Mouse (Mus musculus) lung, adult 18-20 months (tissue): ENCODE measurements around the gene Cars.
"Not testable (repeated sequence)": the region's sequence is repeated elsewhere in the genome, so short reads cannot be mapped to it uniquely, and the experiment has no call there.

Source experiments
- DNase-seq, 2 experiments: peaks; one replicate each; pipeline ENCODE4 v3.0.0; 2022; ENCODE audit warnings: mixed read lengths in 2 of 2

The Cars gene

GRCm38 (mm10) chr7:143583956-143584355 lies 15.9 kb downstream of the Cars start:
- DNase-seq = peak; percentile 56 to 63

DNA sequence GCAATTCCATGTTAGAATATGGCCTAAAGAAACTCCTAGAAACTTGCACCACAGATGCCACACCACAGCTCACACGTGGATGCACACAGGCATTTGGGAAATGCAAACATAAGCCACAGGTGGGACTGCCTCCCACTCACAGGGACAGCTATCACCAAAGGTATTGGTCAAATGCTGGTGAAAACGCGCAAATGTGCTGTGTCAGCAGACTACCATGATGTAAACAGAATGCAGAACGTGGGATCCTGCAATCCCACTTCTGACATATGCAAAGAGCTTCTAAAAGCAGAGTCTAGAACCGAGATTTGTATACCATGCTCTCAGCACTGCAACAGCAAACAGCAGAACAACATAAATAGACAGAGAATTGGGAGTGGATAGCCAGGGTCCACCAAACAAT lies 16.9 kb downstream of the Cars start:
- DNase-seq = no peak

DNA sequence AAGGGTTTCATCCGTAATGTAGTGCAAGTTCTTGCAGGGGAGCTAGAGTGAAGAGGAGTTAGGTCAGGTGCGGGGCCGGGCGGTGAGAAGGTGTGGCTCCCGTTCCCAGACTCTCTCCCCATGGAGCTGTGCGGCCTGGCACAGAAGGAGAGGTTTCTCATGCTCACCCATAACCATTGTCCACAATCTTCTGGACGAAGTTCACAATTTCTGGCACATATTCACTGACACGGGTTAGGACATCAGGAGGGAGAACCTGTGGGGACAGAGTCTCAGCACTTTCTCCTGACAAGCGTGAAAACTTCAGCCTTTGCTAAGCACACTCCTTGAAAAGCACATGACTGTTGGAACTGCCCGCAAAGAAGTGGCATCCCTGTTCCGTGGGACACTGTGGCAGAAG lies 24.1 kb downstream of the Cars start:
- DNase-seq = no peak

- no peak for DNase-seq
Measured at GRCm38 (mm10) chr7:143565648-143566039, 34.2 kb downstream of the Cars start.

DNA sequence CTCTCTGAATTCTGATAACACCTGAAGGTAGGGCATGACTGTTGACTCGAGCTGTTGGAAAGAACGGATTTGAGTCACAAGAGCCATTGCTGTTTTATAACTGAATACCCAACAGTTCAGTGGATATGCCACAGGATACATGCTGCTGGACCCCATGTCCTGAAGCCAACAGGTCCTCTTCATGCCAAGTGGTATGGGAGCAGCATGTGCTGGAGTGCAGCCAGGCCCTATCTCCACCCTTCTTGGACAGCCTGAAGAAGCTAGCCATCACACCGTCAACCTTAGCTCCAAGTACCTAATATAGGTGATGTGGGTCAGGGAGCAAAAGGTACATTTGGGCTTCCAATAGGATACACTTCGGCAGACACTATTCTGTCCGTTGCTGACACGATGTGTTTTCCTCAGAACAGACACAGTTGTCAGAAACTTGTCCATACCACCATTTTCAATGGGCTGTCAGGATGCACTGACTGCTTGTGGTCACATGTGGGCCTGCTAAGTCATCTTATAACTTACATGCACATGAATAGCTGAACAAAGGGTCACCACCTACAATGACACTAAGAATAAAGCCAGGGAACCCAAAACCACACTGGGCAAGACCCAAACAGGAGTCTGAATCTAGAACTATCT lies 34.8 kb downstream of the Cars start:
- DNase-seq = no peak

DNA sequence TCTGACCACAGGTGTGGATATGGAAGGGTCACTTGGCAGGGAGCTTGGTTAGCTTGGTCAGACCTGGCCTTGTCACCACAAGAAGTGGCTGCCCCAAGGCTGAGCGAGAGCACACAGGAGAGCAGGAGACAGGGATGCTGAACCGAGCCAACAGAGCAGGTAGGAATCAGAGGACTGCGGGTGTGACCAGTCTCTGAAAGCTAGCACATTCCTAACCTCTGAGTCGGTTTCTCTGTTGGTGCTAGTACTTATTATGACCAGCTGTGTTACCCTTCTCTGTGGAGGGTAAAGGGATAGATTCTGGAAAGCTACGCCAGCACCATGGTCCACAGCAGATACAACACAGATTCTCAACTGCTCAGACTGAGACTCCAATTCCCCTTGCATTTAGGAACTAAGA lies 36.1 kb downstream of the Cars start:
- DNase-seq = no peak

- no peak for DNase-seq
Measured at GRCm38 (mm10) chr7:143557616-143558015, 42.3 kb downstream of the Cars start.

GRCm38 (mm10) chr7:143556964-143557610 lies 42.8 kb downstream of the Cars start:
- peak; percentile 27 to 40 for DNase-seq

DNA sequence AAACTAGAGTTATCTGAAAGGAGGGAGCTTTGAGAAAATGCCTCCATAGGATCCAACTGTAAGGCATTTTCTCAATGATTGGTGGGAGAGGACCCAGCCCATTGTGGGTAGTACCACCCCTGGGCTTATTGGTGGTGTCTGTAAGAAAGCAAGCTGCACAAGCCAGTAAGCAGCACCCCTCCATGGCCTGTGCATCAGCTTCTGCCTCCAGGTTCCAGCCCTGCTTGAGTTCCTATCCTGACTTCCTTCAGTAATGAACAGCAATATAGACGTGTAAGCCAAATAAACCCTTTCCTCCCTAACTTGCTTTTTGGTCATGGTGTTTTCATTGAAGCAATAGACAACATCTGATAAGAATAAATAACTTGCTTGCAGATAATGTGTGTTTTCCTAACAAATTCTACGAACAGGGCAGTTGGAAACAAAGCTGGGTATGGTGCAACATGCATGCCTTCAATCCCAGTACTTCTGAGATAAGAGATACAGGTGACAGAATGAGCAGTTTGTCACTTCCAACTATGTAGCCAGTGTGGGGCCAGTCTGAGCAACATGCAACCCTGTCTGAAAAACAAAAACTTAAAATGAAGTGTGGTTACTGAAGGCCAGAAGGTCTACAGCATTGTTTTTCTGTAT lies 50.2 kb downstream of the Cars start:
- DNase-seq = no peak

GRCm38 (mm10) chr7:143548976-143549457 lies 50.9 kb downstream of the Cars start, which contains the start of gene Nap1l4:
Gene Nap1l4, minus strand, starts transcription at chr7:143549106.
- DNase-seq = peak; percentile 98 to 99

DNA sequence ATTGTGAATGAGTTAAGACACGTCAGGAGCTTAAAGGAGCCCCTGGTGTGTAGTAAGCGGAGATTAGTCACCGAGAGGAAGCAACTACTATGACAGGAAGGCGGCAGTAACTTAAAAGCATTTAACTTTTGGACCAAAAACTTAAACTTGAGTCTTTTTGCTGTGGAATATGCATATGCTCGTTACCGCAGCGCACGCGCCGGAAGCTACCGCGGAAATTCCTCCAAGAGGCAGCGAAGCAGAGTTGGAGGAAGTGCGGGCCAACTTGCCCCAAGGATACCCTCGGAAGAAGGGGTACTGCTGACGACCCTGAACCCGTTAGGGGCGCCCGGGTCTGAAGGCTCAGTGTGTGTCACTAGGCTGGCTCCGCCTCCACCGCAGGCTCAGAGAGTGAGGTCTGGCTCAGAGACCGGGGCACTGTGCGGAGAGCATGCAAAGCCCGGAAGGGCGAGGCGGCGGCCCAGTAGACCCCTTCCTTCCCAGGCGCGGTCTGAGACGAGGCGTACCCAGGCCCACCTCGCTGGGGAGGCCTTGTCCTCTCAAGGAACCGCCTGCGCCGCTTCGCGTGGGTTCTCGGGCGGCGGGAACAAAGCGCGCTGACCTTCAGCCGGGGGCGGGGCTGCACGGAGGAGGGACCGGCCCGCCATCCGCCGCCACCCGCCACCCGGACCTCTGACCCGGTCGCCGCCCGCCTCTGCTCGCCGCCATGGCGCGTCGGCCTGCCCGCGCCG lies 51.5 kb downstream of the Cars start:
- DNase-seq = no peak

DNA sequence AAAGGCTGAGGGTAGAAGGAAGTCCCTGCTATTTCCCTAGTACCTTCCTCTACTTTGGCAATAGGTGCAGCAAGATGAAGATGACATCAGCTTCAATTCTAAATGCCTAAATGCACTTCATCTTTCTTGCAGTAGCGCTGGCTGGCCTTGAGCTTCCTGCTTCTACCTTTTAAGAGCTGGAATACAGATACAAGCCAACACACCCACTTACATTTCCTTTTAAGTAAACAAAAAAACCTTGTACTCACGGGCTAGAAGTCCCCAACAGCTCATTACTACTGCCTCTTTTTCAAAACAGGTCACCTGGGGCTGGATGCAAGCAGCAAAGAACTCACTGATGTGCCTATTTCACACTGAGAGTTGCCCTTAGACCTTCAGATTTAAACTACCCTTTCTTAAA lies 53.3 kb downstream of the Cars start:
- no peak for DNase-seq

DNA sequence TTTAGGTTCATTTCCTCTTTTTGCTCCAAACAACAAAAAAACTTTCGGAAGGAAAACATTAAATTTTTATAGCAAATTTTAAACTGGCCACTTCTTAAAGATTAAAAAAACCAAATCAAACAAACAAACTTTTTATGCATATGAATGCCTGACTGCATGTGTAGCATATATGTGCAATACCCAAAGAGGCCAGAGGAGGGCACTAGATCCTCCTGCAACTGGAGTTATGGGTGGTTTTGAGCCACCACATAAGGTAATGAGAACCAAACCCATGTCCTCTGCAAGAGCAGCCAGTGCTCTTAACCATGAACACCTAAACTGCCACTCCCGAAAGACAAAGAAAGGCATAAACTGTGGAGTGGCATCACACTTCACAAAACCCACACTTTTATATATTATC lies 55.5 kb downstream of the Cars start:
- DNase-seq = peak in 1 of 2 experiments; percentile 18

- DNase-seq = no peak
Measured at GRCm38 (mm10) chr7:143538671-143539070, 61.2 kb downstream of the Cars start.

- not testable (repeated sequence) for DNase-seq
Measured at GRCm38 (mm10) chr7:143538229-143538628, 61.7 kb downstream of the Cars start.

DNA sequence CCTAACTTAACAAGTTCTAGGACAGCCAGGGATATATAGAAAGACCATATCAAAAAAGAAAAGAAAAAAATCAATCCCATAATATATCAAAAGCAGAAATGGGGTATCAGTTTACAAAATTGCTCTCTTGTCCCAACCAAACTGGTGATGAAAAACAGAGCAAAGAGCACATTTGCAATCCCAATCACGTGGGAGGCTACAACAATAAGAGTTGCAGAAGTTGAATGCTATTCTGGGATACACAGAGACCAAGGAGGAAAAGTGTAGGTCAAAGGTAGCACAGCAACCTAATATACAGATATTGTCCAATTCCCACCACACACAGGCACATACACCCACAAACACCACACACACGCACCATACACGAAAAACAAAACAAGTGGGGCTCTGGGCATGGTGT lies 63.6 kb downstream of the Cars start:
- no peak for DNase-seq

DNA sequence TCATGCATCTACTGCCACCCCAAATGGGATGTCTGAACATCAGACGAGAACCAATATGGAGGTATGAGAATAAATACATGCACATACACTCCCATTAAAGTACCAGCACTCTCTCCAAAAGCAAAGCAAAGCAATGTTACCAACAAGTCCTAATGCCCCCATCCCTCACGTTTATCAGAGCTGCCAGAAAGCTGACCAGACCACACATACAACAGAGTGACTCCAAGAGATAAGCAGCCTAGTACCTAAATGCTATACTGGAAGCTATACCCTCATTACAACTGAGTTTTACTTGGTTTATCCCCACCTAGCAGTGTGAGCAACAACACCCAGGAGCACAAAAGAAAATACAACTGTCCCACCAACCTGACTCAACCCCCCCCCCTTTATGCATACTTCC lies 66.6 kb downstream of the Cars start:
- DNase-seq = no peak

DNA sequence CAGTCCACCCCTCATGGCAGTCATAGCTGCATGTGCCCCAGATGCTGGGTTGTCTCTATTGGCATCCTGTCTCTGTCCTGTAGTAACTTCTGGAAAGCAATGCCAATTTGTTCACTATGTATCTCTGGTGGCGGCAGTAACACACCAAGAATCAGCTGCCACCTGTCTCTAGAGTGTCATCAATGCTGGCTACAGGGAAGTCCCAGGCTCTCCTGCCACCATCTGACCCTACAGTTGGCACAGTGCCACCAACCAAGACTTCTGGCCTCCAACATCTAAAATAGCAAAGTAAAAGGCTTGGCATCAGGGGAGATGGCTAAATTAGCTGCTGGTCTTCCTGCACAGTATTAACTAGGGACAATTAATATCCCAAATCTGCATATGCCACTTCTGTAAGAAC lies 67.5 kb downstream of the Cars start:
- DNase-seq = no peak

- no peak for DNase-seq
Measured at GRCm38 (mm10) chr7:143519333-143519732, 80.6 kb downstream of the Cars start.

GRCm38 (mm10) chr7:143514416-143514768 lies 85.5 kb downstream of the Cars start:
- DNase-seq = no peak

DNA sequence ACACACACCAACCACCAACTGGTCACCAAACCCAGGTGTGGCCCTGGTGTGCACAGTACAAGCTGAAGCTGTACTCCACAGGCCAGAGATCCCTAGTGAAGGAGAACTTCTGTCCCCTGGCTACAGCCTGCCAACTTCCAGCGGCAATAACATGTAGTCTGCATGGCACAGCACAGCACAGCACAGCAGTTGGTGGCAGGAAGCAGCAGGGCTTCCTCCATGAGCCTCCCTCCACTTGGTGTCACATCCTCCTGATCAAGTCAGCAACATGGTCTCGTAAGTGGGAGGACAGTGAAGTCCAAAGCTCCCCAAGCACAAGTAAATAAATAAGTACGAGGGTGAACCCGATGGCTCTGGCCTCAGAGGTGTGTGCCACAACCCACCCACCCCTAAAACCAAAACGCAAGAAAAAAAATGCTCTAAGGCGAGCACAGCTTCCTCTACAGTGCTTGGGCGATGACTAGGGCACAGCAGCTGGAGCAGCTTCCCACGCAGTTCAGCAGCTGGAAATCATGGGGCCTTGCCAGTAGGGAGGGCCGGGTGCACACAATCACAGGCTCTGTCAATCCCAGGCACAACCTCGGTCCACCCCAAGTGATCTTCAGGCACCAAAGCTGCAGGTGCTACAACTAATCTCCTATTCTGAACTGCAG lies 86.0 kb downstream of the Cars start:
- no peak for DNase-seq

DNA sequence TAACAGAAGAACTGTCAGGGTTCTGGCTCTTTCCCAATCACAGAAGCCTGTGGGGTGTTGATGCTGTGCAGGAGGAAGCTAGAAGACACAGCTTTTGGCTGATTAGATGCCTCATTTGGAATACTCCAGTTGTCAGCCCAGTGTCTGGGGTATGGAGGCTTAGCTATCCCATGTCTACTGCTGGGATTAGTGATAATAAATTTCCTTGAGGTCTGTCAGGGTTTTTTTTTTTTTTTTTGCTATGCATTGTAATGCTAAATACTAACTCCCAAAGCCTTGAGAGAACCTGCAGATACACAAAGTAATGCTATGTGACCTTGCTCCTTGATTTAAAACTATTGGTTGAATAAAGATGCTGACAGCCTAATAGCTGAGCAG lies 88.6 kb downstream of the Cars start:
- no peak for DNase-seq
